Mouse (Mus musculus) intestine, embryonic 14.5 days (tissue): ENCODE measurements at regions not wholly inside any gene's neighbourhood (a gene's known extent, or its start where the extent isn't known, plus 50 kb on each side); places are given as distances from the start of the nearest gene placed in this dataset.
A peak's percentile ranks its signal among the peaks of the same experiment; 100 is the strongest.

Source experiments
- ATAC-seq: fragments of 200-750 bp; cut with Nextera tagmentation; replicated peaks from 2 replicates; pipeline ENCODE4 v1.8.0; 2017; ENCODE audit warnings: low read depth, moderate number of reproducible peaks, moderate TSS enrichment, moderate library complexity; ENCODE audit not compliant: low FRiP score, low TSS enrichment
- DNase-seq: peaks from one replicate; pipeline ENCODE4 v3.0.0-alpha.2; 2018; ENCODE audit warnings: low spot score
- H3K27ac ChIP-seq: fragments of 300-500 bp; sonication (generic); 2 replicates; pipeline ENCODE4 v1.5.1; 2014; ENCODE audit warnings: low read depth, mild to moderate bottlenecking, control low read depth
- H3K27me3 ChIP-seq: fragments of 300-500 bp; sonication (generic); replicated peaks from 2 replicates; pipeline ENCODE4 v1.6.1; 2014; ENCODE audit warnings: low read length, control low read depth; ENCODE audit not compliant: control insufficient read depth, insufficient read depth
- H3K36me3 ChIP-seq: fragments of 300-500 bp; sonication (generic); 2 replicates; pipeline ENCODE4 v1.6.1; 2014; ENCODE audit warnings: low read length, control low read depth; ENCODE audit not compliant: control insufficient read depth, insufficient read depth
- H3K4me1 ChIP-seq: fragments of 300-500 bp; sonication (generic); replicated peaks from 2 replicates; pipeline ENCODE4 v1.6.1; 2014; ENCODE audit warnings: low read length, control low read depth, mixed read lengths; ENCODE audit not compliant: control insufficient read depth, insufficient read depth
- H3K4me2 ChIP-seq: fragments of 300-500 bp; sonication (generic); 2 replicates; pipeline ENCODE4 v1.6.1; 2014; ENCODE audit warnings: low read length
- H3K4me3 ChIP-seq: fragments of 300-500 bp; sonication (generic); 2 replicates; pipeline ENCODE4 v1.5.1; 2014; ENCODE audit warnings: low read depth, low read length, control low read depth, mixed read lengths
- H3K9ac ChIP-seq: fragments of 300-500 bp; sonication (generic); 2 replicates; pipeline ENCODE4 v1.6.1; 2014; ENCODE audit warnings: mild to moderate bottlenecking, low read length
- H3K9me3 ChIP-seq: fragments of 300-500 bp; sonication (generic); 2 replicates; pipeline ENCODE4 v1.6.1; 2016; ENCODE audit warnings: low read length, control low read depth; ENCODE audit not compliant: control insufficient read depth
- WGBS: fragments of 180-500 bp; shearing (Covaris S2); extraction: QIAGEN DNeasy Blood & Tissue Kit; methylation state at CpG from one replicate; pipeline ENCODE4 v1.1.7; 2014; 5-methylcytosine and 5-hydroxymethylcytosine counted together

- H3K4me3 ChIP-seq: no peak overlapping the region
- no peaks in the 10 kb centered on the region for H3K27me3 ChIP-seq
- H3K9me3 ChIP-seq: no peaks in the 10 kb centered on the region
- no peak for DNase-seq
- WGBS: 25% methylated on average over 6 of the region's 6 CpGs
- H3K4me2 ChIP-seq: no peak overlapping the region
- no peak for ATAC-seq
- H3K36me3 ChIP-seq: no peaks in the 10 kb centered on the region
- no peak overlapping the region for H3K9ac ChIP-seq
- H3K27ac ChIP-seq: no peak overlapping the region
- H3K4me1 ChIP-seq: peaks cover 5% of the 10 kb centered on the region; the same call in 1 of the 2 replicates
Measured at GRCm38 (mm10) chr3:41389868-41390267, 165.7 kb upstream of the Jade1 start.

- WGBS: 78% methylated on average over 9 of the region's 9 CpGs
- Histone ChIP-seq H3K27ac (no peak overlapping the region), H3K4me1 (peaks cover 5% of the 10 kb centered on the region; the same call in 1 of the 2 replicates), H3K9ac (no peak overlapping the region), H3K4me2 (no peak overlapping the region), H3K4me3 (no peak overlapping the region), H3K27me3 (no peaks in the 10 kb centered on the region), H3K9me3 (no peaks in the 10 kb centered on the region), H3K36me3 (no peaks in the 10 kb centered on the region)
- no peak for DNase-seq
- no peak for ATAC-seq
Measured at GRCm38 (mm10) chr3:41387469-41388212, 167.9 kb upstream of the Jade1 start.

- H3K9ac ChIP-seq: no peak overlapping the region
- no peak overlapping the region for H3K27ac ChIP-seq
- H3K4me2 ChIP-seq: no peak overlapping the region
- H3K27me3 ChIP-seq: no peaks in the 10 kb centered on the region
- H3K4me1 ChIP-seq: peaks cover 5% of the 10 kb centered on the region; the same call in 1 of the 2 replicates
- H3K4me3 ChIP-seq: no peak overlapping the region
- DNase-seq (no peak), ATAC-seq (no peak)
- WGBS: 59% methylated on average over 5 of the region's 5 CpGs
- H3K9me3 ChIP-seq: no peaks in the 10 kb centered on the region
- H3K36me3 ChIP-seq: no peaks in the 10 kb centered on the region
Measured at GRCm38 (mm10) chr3:41386299-41386698, 169.2 kb upstream of the Jade1 start.

GRCm38 (mm10) chr3:41384410-41384809 is 171.1 kb upstream of the Jade1 start:
- ATAC-seq: no peak
- no peak overlapping the region for H3K4me2 ChIP-seq
- H3K27me3 ChIP-seq: no peaks in the 10 kb centered on the region
- H3K9ac ChIP-seq: no peak overlapping the region
- H3K9me3 ChIP-seq: no peaks in the 10 kb centered on the region
- H3K4me1 ChIP-seq: peaks cover 5% of the 10 kb centered on the region; the same call in 1 of the 2 replicates
- H3K4me3 ChIP-seq: no peak overlapping the region
- 74% methylated on average over 10 of the region's 10 CpGs for WGBS
- no peaks in the 10 kb centered on the region for H3K36me3 ChIP-seq
- H3K27ac ChIP-seq: no peak overlapping the region
- no peak for DNase-seq

- no peaks in the 10 kb centered on the region for H3K4me1 ChIP-seq
- DNase-seq: no peak
- no peak overlapping the region for H3K4me3 ChIP-seq
- H3K9me3 ChIP-seq: no peaks in the 10 kb centered on the region
- H3K27ac ChIP-seq: no peak overlapping the region
- H3K36me3 ChIP-seq: no peaks in the 10 kb centered on the region
- H3K4me2 ChIP-seq: no peak overlapping the region
- no peaks in the 10 kb centered on the region for H3K27me3 ChIP-seq
- no peak overlapping the region for H3K9ac ChIP-seq
- WGBS: 76% methylated on average over 5 of the region's 5 CpGs
- ATAC-seq: no peak
Measured at GRCm38 (mm10) chr3:41378576-41378975, 177.0 kb upstream of the Jade1 start.

GRCm38 (mm10) chr3:41377826-41378406 is 177.6 kb upstream of the Jade1 start:
- no peaks in the 10 kb centered on the region for H3K27me3 ChIP-seq
- no peak overlapping the region for H3K4me3 ChIP-seq
- no peak overlapping the region for H3K27ac ChIP-seq
- WGBS: 71% methylated on average over 5 of the region's 5 CpGs
- 0 out of 2 replicates have a peak, but pooled peaks cover 2% of the 10 kb centered on the region for H3K4me1 ChIP-seq
- ATAC-seq: no peak
- DNase-seq: no peak
- H3K9ac ChIP-seq: no peak overlapping the region
- H3K4me2 ChIP-seq: no peak overlapping the region
- H3K9me3 ChIP-seq: no peaks in the 10 kb centered on the region
- no peaks in the 10 kb centered on the region for H3K36me3 ChIP-seq

- Histone ChIP-seq H3K36me3 (no peaks in the 10 kb centered on the region), H3K9ac (no peak overlapping the region), H3K4me3 (no peak overlapping the region), H3K27me3 (no peaks in the 10 kb centered on the region), H3K27ac (no peak overlapping the region), H3K4me1 (0 out of 2 replicates have a peak, but pooled peaks cover 2% of the 10 kb centered on the region), H3K4me2 (no peak overlapping the region), H3K9me3 (no peaks in the 10 kb centered on the region)
- ATAC-seq (peak; percentile 81), DNase-seq (no peak)
- 59% methylated on average over 6 of the region's 6 CpGs for whole genome bisulfite sequencing
Measured at GRCm38 (mm10) chr3:41376848-41377582, 178.5 kb upstream of the Jade1 start.

GRCm38 (mm10) chr3:41375230-41375930 is 180.2 kb upstream of the Jade1 start:
- H3K27ac ChIP-seq: no peak overlapping the region
- H3K4me2 ChIP-seq: no peak overlapping the region
- no peaks in the 10 kb centered on the region for H3K27me3 ChIP-seq
- WGBS: 70% methylated on average over 2 of the region's 2 CpGs
- DNase-seq: no peak
- no peak overlapping the region for H3K4me3 ChIP-seq
- H3K36me3 ChIP-seq: no peaks in the 10 kb centered on the region
- H3K9ac ChIP-seq: no peak overlapping the region
- no peak for ATAC-seq
- no peaks in the 10 kb centered on the region for H3K9me3 ChIP-seq
- 0 out of 2 replicates have a peak, but pooled peaks cover 2% of the 10 kb centered on the region for H3K4me1 ChIP-seq
